In the genomic region with DNA sequence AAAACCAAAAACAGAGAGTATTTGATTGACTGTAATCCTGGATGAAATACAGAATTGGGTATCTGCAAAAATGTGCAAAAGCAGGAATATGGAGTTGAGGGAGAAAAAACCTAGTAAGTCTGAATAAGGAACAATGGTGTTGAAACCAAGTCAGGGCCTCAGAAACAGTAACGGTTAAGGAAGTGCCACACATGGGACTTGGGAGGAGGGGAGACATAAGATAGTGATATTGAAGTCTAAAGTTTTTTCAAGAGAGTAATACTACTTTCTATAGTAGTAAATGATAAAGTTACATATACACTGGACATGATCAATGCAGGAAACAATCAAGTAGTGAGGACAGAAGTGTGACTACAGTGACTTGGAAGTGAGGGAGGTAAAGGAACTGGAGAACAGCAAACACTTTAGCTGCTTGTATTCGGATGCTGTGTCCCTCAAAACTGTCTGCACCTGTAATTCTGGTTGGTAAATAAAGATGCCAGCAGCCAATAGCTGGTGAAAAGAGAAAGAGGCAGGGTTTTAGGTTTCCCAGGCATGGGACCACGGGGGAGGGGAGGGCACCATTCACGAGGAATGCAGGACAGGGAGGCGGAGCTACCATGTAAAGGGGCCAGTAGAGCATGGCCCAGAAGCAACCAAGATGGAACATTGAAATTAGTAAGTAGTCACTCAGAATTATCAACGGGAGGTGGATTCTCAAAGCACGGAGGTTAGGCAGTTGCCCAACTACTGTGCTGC, we compare ENCODE assay signal across 13 mouse cellular contexts. TPM values are rescaled to one million over a fixed set of nuclear protein-coding genes. Genes with fewer than 3 reads are reported as not detected.
DNase-seq lines count a peak whose midpoint lies in the region; ATAC-seq and TF ChIP-seq lines count a peak whose summit lies in the region.
"Had no signal": no experiment of that assay in that cellular context is flagged by ENCODE, and none has a peak within 500 bp of the region (broad histone marks: within the 10 kb centered on the region; RNA-seq: fewer than 3 reads in every experiment).

No protein-coding gene starts in this region.

- TF ChIP-seq CTCF in kidney, adult 2 months (conservative IDR thresholded peaks at IDR 0.05; ENCODE audit: insufficient read depth, insufficient read length, low read depth, low read length) = no peak
- TF ChIP-seq CTCF in MEL (IDR thresholded peaks at IDR 0.05 in 2 of 3, conservative IDR thresholded peaks at IDR 0.05 in 1 of 3; ENCODE audit: control insufficient read depth in 1 of 3, insufficient read depth in 1 of 3, low read depth in 2 of 3, low read length in 3 of 3, poor library complexity in 1 of 3, severe bottlenecking in 1 of 3) = no peak

- WGBS in kidney, adult 2 months = 30% methylated on average over 7 of the region's 7 CpGs
- 54% methylated on average over 7 of the region's 7 CpGs for WGBS in kidney, embryonic 14.5 days
- WGBS in embryonic facial prominence, embryonic 14.5 days = 48% methylated on average over 7 of the region's 7 CpGs

- no peak overlapping the region for H3K4me2 ChIP-seq in kidney, embryonic 14.5 days (replicated peaks; ENCODE audit: low read depth, low read length)
- H3K4me2 ChIP-seq in embryonic facial prominence, embryonic 14.5 days (ENCODE audit: low read depth, low read length) = no peak overlapping the region
- H3K4me2 ChIP-seq: neural tube, embryonic 12.5 days had no signal

- H3K27me3 ChIP-seq in kidney, adult 2 months (replicated peaks; ENCODE audit: control insufficient read depth, insufficient read depth, low read length) = no peaks in the 10 kb centered on the region
- no peaks in the 10 kb centered on the region for H3K27me3 ChIP-seq in kidney, embryonic 14.5 days (ENCODE audit: control insufficient read depth, insufficient read depth, low read length)
- no peaks in the 10 kb centered on the region for H3K27me3 ChIP-seq in MEL (ENCODE audit: control insufficient read depth in 1 of 2, insufficient read depth in 2 of 2, low read length in 2 of 2)
- no peaks in the 10 kb centered on the region for H3K27me3 ChIP-seq in embryonic facial prominence, embryonic 14.5 days (replicated peaks; ENCODE audit: control insufficient read depth, insufficient read depth, low read length)
- H3K27me3 ChIP-seq: neural tube, embryonic 12.5 days had no signal

- no peak for TF ChIP-seq RAD21 in MEL (IDR thresholded peaks at IDR 0.05; ENCODE audit: low read depth, low read length)

- peaks cover 79% of the 10 kb centered on the region for H3K79me2 ChIP-seq in MEL (ENCODE audit: control insufficient read depth, insufficient read depth, low read length, poor library complexity)

- DNase-seq in kidney, adult 2 months = peak; percentile 19
- peak; percentile 55 for DNase-seq in MEL (ENCODE audit: low read depth, low spot score)
- peak; percentile 29 for DNase-seq in embryonic facial prominence, embryonic 14.5 days (ENCODE audit: low spot score)
- DNase-seq in ovary, postnatal 10 days (ENCODE audit: low spot score) = no peak
- DNase-seq in cerebellum, postnatal 14 days = no peak
- DNase-seq: adrenal gland, postnatal 10 days; cerebellum, adult 2 months; right cerebral cortex, postnatal 4 days; thymus, adult 18-20 months had no signal

- peaks cover 28% of the 10 kb centered on the region for H3K4me1 ChIP-seq in kidney, adult 2 months (ENCODE audit: control insufficient read depth, insufficient read depth, low read length)
- peaks cover 22% of the 10 kb centered on the region; the same call in 1 of the 2 replicates for H3K4me1 ChIP-seq in kidney, embryonic 14.5 days (ENCODE audit: control insufficient read depth, insufficient read depth, low read length)
- peaks cover 41 to 49% of the 10 kb centered on the region in 2 experiments for H3K4me1 ChIP-seq in MEL (ENCODE audit: control insufficient read depth in 1 of 2, insufficient read depth in 2 of 2, low read length in 2 of 2)
- H3K4me1 ChIP-seq in embryonic facial prominence, embryonic 14.5 days (ENCODE audit: control insufficient read depth, insufficient read depth, low read length) = peaks cover 35% of the 10 kb centered on the region

- no peak for TF ChIP-seq POLR2A in kidney, adult 2 months (IDR thresholded peaks at IDR 0.05; ENCODE audit: low read depth, low read length)
- TF ChIP-seq POLR2A in MEL (IDR thresholded peaks at IDR 0.05; ENCODE audit: control insufficient read depth in 1 of 2, insufficient read depth in 1 of 2, low read depth in 1 of 2, low read length in 2 of 2, poor library complexity in 1 of 2) = no peak

- no peaks in the 10 kb centered on the region for H3K9me3 ChIP-seq in kidney, embryonic 14.5 days (ENCODE audit: control insufficient read depth, low read length)
- no peaks in the 10 kb centered on the region for H3K9me3 ChIP-seq in MEL (replicated peaks; ENCODE audit: insufficient read depth, low read length)
- H3K9me3 ChIP-seq in embryonic facial prominence, embryonic 14.5 days (ENCODE audit: control insufficient read depth, low read length) = no peaks in the 10 kb centered on the region
- H3K9me3 ChIP-seq: neural tube, embryonic 12.5 days had no signal

- no peak for ATAC-seq in kidney, embryonic 14.5 days (ENCODE audit: low FRiP score, low TSS enrichment)
- ATAC-seq in embryonic facial prominence, embryonic 14.5 days (ENCODE audit: low read depth) = no peak
- ATAC-seq in megakaryocyte, adult 5-6 weeks (ENCODE audit: poor library complexity, severe bottlenecking) = peak; percentile 50

- H3K9ac ChIP-seq in kidney, embryonic 14.5 days (ENCODE audit: low read depth, low read length) = no peak overlapping the region
- H3K9ac ChIP-seq in MEL (ENCODE audit: control insufficient read depth, low read depth, low read length, poor library complexity, severe bottlenecking) = no peak overlapping the region
- no peak overlapping the region for H3K9ac ChIP-seq in embryonic facial prominence, embryonic 14.5 days (ENCODE audit: low read depth, low read length)
- H3K9ac ChIP-seq: neural tube, embryonic 12.5 days had no signal

- no peak overlapping the region for H3K27ac ChIP-seq in kidney, adult 2 months (ENCODE audit: insufficient read depth, low read depth, low read length)
- no peak overlapping the region for H3K27ac ChIP-seq in kidney, embryonic 14.5 days (ENCODE audit: low read depth, low read length)
- peak overlapping the region; percentile 31; the same call in 1 of the 2 replicates for H3K27ac ChIP-seq in MEL (ENCODE audit: control insufficient read depth, low read depth, low read length)
- no peak overlapping the region for H3K27ac ChIP-seq in embryonic facial prominence, embryonic 14.5 days (replicated peaks; ENCODE audit: low read depth, low read length)
- H3K27ac ChIP-seq: neural tube, embryonic 12.5 days had no signal

- no peak overlapping the region for H3K4me3 ChIP-seq in kidney, adult 2 months (ENCODE audit: insufficient read depth, low read depth, low read length)
- H3K4me3 ChIP-seq in kidney, embryonic 14.5 days (ENCODE audit: low read length) = no peak overlapping the region
- H3K4me3 ChIP-seq in MEL (ENCODE audit: control insufficient read depth in 1 of 2, insufficient read depth in 1 of 2, low read depth in 2 of 2, low read length in 2 of 2) = no peak overlapping the region
- no peak overlapping the region for H3K4me3 ChIP-seq in embryonic facial prominence, embryonic 14.5 days (ENCODE audit: low read depth, low read length)
- H3K4me3 ChIP-seq: erythroblast, embryonic 14.5 days; neural tube, embryonic 12.5 days had no signal

- no peaks in the 10 kb centered on the region for H3K36me3 ChIP-seq in kidney, adult 2 months (ENCODE audit: control insufficient read depth, insufficient read depth, low read length)
- H3K36me3 ChIP-seq in kidney, embryonic 14.5 days (ENCODE audit: control insufficient read depth, insufficient read depth, low read length) = no peaks in the 10 kb centered on the region
- H3K36me3 ChIP-seq in MEL (ENCODE audit: control insufficient read depth in 1 of 2, insufficient read depth in 2 of 2, low read length in 2 of 2) = peaks cover 6 to 72% of the 10 kb centered on the region in 2 experiments
- no peaks in the 10 kb centered on the region; the same call in 1 of the 2 replicates for H3K36me3 ChIP-seq in embryonic facial prominence, embryonic 14.5 days (ENCODE audit: control insufficient read depth, insufficient read depth, low read length)
- H3K36me3 ChIP-seq: neural tube, embryonic 12.5 days had no signal

- peak; percentile 40 to 55; a peak in 2 of 4 replicates for TF ChIP-seq EP300 in MEL (IDR thresholded peaks at IDR 0.05; ENCODE audit: low read depth in 1 of 2, low read length in 2 of 2)

TF ChIP-seq in MEL, 35 proteins besides CTCF, POLR2A, EP300 and RAD21 (continues in another document):
- TF ChIP-seq MYC (IDR thresholded peaks at IDR 0.05; ENCODE audit: low read depth, low read length) (peak; percentile 60; the same call in 1 of the 2 replicates), ZC3H11A (IDR thresholded peaks at IDR 0.05; ENCODE audit: low read depth, low read length) (no peak), USF1 (IDR thresholded peaks at IDR 0.05; ENCODE audit: low read depth, low read length) (no peak), UBTF (IDR thresholded peaks at IDR 0.05; ENCODE audit: borderline replicate concordance, insufficient read depth, low read depth, low read length) (no peak), JUND (IDR thresholded peaks at IDR 0.05; ENCODE audit: low read depth, low read length) (no peak), TBP (IDR thresholded peaks at IDR 0.05; ENCODE audit: low read depth, low read length) (no peak), CHD2 (IDR thresholded peaks at IDR 0.05; ENCODE audit: low read length) (no peak), MAFK (IDR thresholded peaks at IDR 0.05; ENCODE audit: borderline replicate concordance, low read depth, low read length) (no peak)

RNA-seq across cellular contexts. Expression of a gene that starts 5.6 kb away (rescaled TPM):
- polyA plus RNA-seq in kidney, adult 2 months (2012; rRNA removed) = 21.2 and 27.5 TPM in 2 replicates
- polyA plus RNA-seq in kidney, embryonic 14.5 days (2014; fragmentation: Nextera tagmentation; extraction: Ambion mirVana) = 190 and 201 TPM in 2 replicates
- total RNA-seq in MEL (2012; rRNA removed) = 56.7 and 60.2 TPM in 2 replicates
- polyA plus RNA-seq in MEL (2012; ENCODE audit: insufficient read depth in 1 of 2, insufficient read length in 2 of 2, low read depth in 1 of 2, low replicate concordance in 2 of 2, missing spikeins in 1 of 2) = 100 to 1,000 TPM in 1 of 2 experiments, 10 to 100 TPM in 1; 85.3 to 507 TPM
- 203 and 215 TPM in 2 replicates for polyA plus RNA-seq in embryonic facial prominence, embryonic 14.5 days (2014; fragmentation: Nextera tagmentation; extraction: Ambion mirVana)
- 169 and 178 TPM in 2 replicates for total RNA-seq in megakaryocyte, adult 5-6 weeks (2015)
- total RNA-seq in megakaryocyte, adult 5-6 weeks (2017) = 110 and 122 TPM in 2 replicates

RNA-seq across cellular contexts. Expression of a gene that starts 34.2 kb away (rescaled TPM):
- polyA plus RNA-seq in kidney, adult 2 months (2012; rRNA removed) = 0.05 and 0.07 TPM in 2 replicates
- not detected in 2 replicates for polyA plus RNA-seq in kidney, embryonic 14.5 days (2014; fragmentation: Nextera tagmentation; extraction: Ambion mirVana)
- total RNA-seq in MEL (2012; rRNA removed) = not detected in 2 replicates
- polyA plus RNA-seq in MEL (2012; ENCODE audit: insufficient read depth in 1 of 2, insufficient read length in 2 of 2, low read depth in 1 of 2, low replicate concordance in 2 of 2, missing spikeins in 1 of 2) = not detected
- polyA plus RNA-seq in embryonic facial prominence, embryonic 14.5 days (2014; fragmentation: Nextera tagmentation; extraction: Ambion mirVana) = 0.14 TPM in 1 of 2 replicates, not detected in the other
- not detected in 2 replicates for total RNA-seq in megakaryocyte, adult 5-6 weeks (2015)
- not detected in 2 replicates for total RNA-seq in megakaryocyte, adult 5-6 weeks (2017)
- polyA plus RNA-seq: erythroblast, embryonic 14.5 days had no signal

Comparison
In these comparisons a context has a peak if more than half of its experiments do, and no peak if none do; other contexts are left out.
1. DNase-seq: peak in kidney, adult 2 months (single experiment), MEL (single experiment) and embryonic facial prominence, embryonic 14.5 days (single experiment); none in ovary, postnatal 10 days (single experiment) and cerebellum, postnatal 14 days (0 of 2).